Mouse (Mus musculus): ENCODE data around the gene H2-D1. TPM values are rescaled to one million over a fixed set of nuclear protein-coding genes. Genes with fewer than 3 reads are reported as not detected.

The H2-D1 gene
- total RNA-seq (2012; rRNA removed) (817 and 944 TPM in 2 replicates), total RNA-seq (2014; rRNA removed) (659 and 667 TPM in 2 replicates), polyA plus RNA-seq (2012; ENCODE audit: insufficient read length, low read depth) (880 and 952 TPM in 2 replicates)

DNA sequence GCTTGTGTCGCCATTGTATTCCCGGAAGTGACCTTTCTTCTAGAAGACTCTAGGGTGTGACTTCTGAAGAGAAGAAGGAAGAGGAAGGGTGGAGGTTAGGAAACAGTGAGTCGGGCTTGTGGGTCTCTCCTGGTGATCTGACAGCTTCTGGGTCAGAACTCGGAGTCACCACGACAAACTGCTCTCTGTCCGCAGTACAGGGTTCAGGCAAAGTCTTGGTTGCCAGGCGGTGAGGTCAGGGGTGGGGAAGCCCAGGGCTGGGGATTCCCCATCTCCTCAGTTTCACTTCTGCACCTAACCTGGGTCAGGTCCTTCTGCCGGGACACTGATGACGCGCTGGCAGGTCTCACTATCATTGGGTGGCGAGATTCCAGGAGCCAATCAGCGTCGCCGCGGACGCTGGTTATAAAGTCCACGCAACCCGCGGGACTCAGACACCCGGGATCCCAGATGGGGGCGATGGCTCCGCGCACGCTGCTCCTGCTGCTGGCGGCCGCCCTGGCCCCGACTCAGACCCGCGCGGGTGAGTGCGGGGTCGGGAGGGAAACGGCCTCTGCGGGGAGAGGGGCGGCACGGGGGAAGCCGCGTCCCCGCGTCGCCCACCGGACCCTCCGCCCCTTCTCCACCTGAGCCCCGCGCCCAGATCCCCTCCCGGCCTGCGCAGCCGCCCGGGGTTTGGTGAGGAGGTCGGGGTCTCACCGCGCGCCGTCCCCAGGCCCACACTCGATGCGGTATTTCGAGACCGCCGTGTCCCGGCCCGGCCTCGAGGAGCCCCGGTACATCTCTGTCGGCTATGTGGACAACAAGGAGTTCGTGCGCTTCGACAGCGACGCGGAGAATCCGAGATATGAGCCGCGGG lies at the start of gene H2-D1:
H2-D1 (plus strand) TSS at position 67 of the 859 bp plus-strand sequence.
- Histone ChIP-seq H3K27ac (ENCODE audit: insufficient read depth, low read depth) (peak within 1 kb of the TSS; percentile 86), H3K79me2 (replicated peaks; ENCODE audit: control insufficient read depth, extremely low read depth, insufficient read depth, poor library complexity, severe bottlenecking) (peaks cover 23% of the 10 kb centered on the region), H3K4me1 (ENCODE audit: control insufficient read depth in 1 of 2, insufficient read depth in 2 of 2) (peaks cover 23 to 46% of the 10 kb centered on the region in 2 experiments), H3K4me3 (replicated peaks in 1 of 3; ENCODE audit: low read depth in 2 of 3, low read length in 2 of 3, poor library complexity in 1 of 3) (peak within 1 kb of the TSS; percentile 37 to 89 (median 73)), H3K9me3 (replicated peaks; ENCODE audit: low read length) (no peaks in the 10 kb centered on the region), H3K4me2 (ENCODE audit: insufficient read depth, low read depth, poor library complexity, severe bottlenecking) (peak within 1 kb of the TSS; percentile 73), H3K9ac (ENCODE audit: insufficient read depth, low read depth) (peak within 1 kb of the TSS; percentile 96), H3K27me3 (replicated peaks) (no peaks in the 10 kb centered on the region), H3K36me3 (replicated peaks in 1 of 2; ENCODE audit: control insufficient read depth in 1 of 2, insufficient read depth in 1 of 2, low read length in 1 of 2) (peaks cover 32% of the 10 kb centered on the region in 2 experiments)
- in situ Hi-C loops (cut with MboI; ENCODE audit: low pct_ligation_motif_present, low pct_unique_long_range_greater_than_20kb, low sequenced_read_pairs), result loop anchor here (5.0 kb wide), 1 partner anchor 1261 kb away; the partner anchor contains the start of gene H2-K1
- DNase-seq (ENCODE audit: extremely low read depth), result peak; percentile 100
- dilution Hi-C loops (cut with MboI; ENCODE audit: extremely low pct_ligation_motif_present, extremely low pct_unique_long_range_greater_than_20kb, low sequenced_read_pairs), result no loop called here
- TF ChIP-seq E2F4 (IDR thresholded peaks at IDR 0.05; ENCODE audit: insufficient replicate concordance, low read depth, low read length) (no peak), JUND (conservative IDR thresholded peaks at IDR 0.05; ENCODE audit: low read depth, low read length) (peak; percentile 67), SMC3 (IDR thresholded peaks at IDR 0.05; ENCODE audit: low read depth, low read length) (no peak), CHD1 (IDR thresholded peaks at IDR 0.05; ENCODE audit: low read depth, low read length) (0 out of 2 replicates have a peak, but pooled peaks have one; percentile 44), CHD2 (IDR thresholded peaks at IDR 0.05; ENCODE audit: low read length) (peak; percentile 99), GABPA (IDR thresholded peaks at IDR 0.05; ENCODE audit: insufficient replicate concordance, low read depth, low read length) (no peak), EP300 (IDR thresholded peaks at IDR 0.05; ENCODE audit: low read length) (peak; percentile 81), SIN3A (IDR thresholded peaks at IDR 0.05; ENCODE audit: low read length) (peak; percentile 95), TBP (conservative IDR thresholded peaks at IDR 0.05; ENCODE audit: low read depth, low read length) (peak; percentile 98), JUN (IDR thresholded peaks at IDR 0.05; ENCODE audit: insufficient read depth, low read depth, low read length) (peak; percentile 73; the same call in 1 of the 2 replicates), TCF12 (IDR thresholded peaks at IDR 0.05; ENCODE audit: low read depth, low read length) (peak; percentile 91), ZMIZ1 (IDR thresholded peaks at IDR 0.05; ENCODE audit: low read depth, low read length) (peak; percentile 99), POLR2AphosphoS2 (IDR thresholded peaks at IDR 0.05; ENCODE audit: low read depth, low read length) (peak; percentile 99), ZC3H11A (IDR thresholded peaks at IDR 0.05; ENCODE audit: low read depth, low read length) (no peak), UBTF (IDR thresholded peaks at IDR 0.05; ENCODE audit: low read depth, low read length) (peak; percentile 60; the same call in 1 of the 2 replicates), MAZ (IDR thresholded peaks at IDR 0.05; ENCODE audit: low read depth, low read length) (peak; percentile 50), ELF1 (IDR thresholded peaks at IDR 0.05; ENCODE audit: low read depth, low read length) (peak; percentile 90), ZNF384 (IDR thresholded peaks at IDR 0.05; ENCODE audit: low read depth, low read length) (0 out of 2 replicates have a peak, but pooled peaks have one; percentile 1), MYC (IDR thresholded peaks at IDR 0.05; ENCODE audit: low read depth, low read length) (peak; percentile 96), NELFE (IDR thresholded peaks at IDR 0.05; ENCODE audit: low read depth, low read length) (peak; percentile 100), HCFC1 (IDR thresholded peaks at IDR 0.05; ENCODE audit: low read depth, low read length) (peak; percentile 64), USF1 (IDR thresholded peaks at IDR 0.05; ENCODE audit: low read depth, low read length) (no peak; the same call in 1 of the 2 replicates), PAX5 (IDR thresholded peaks at IDR 0.05; ENCODE audit: low read length) (no peak), RAD21 (IDR thresholded peaks at IDR 0.05; ENCODE audit: low read depth, low read length) (no peak), POLR2A (IDR thresholded peaks at IDR 0.05; ENCODE audit: low read depth, low read length) (peak; percentile 99), MXI1 (IDR thresholded peaks at IDR 0.05; ENCODE audit: low read depth, low read length) (no peak; the same call in 1 of the 2 replicates), ZKSCAN1 (IDR thresholded peaks at IDR 0.05; ENCODE audit: borderline replicate concordance, low read depth, low read length) (peak; percentile 55; the same call in 1 of the 2 replicates), USF2 (conservative IDR thresholded peaks at IDR 0.05; ENCODE audit: low read depth, low read length) (no peak), CTCF (conservative IDR thresholded peaks at IDR 0.05 in 1 of 2, IDR thresholded peaks at IDR 0.05 in 1 of 2; ENCODE audit: low read depth in 2 of 2, low read length in 2 of 2) (no peak), ETS1 (conservative IDR thresholded peaks at IDR 0.05; ENCODE audit: low read depth, low read length) (peak; percentile 98), IRF4 (IDR thresholded peaks at IDR 0.05; ENCODE audit: low read depth, low read length) (peak; percentile 98), BHLHE40 (IDR thresholded peaks at IDR 0.05; ENCODE audit: low read depth, low read length) (peak; percentile 67), MEF2A (IDR thresholded peaks at IDR 0.05; ENCODE audit: borderline replicate concordance, low read depth, low read length) (peak; percentile 83), RCOR1 (conservative IDR thresholded peaks at IDR 0.05; ENCODE audit: low read depth, low read length) (peak; percentile 83), MAX (IDR thresholded peaks at IDR 0.05; ENCODE audit: low read length) (peak; percentile 87), MAFK (IDR thresholded peaks at IDR 0.05; ENCODE audit: insufficient replicate concordance, low read length) (0 out of 2 replicates have a peak, but pooled peaks have one; percentile 30), NRF1 (IDR thresholded peaks at IDR 0.05; ENCODE audit: low read depth, low read length) (peak; percentile 68)

Data from CH12.LX (cell line).